Mouse (Mus musculus) gastrocnemius, adult 18-20 months (tissue): ENCODE results near the gene Trhr2. TPM values are rescaled to one million over a fixed set of nuclear protein-coding genes. Genes with fewer than 3 reads are reported as not detected.
"Not testable (repeated sequence)": the region's sequence is repeated elsewhere in the genome, so short reads cannot be mapped to it uniquely, and the experiment has no call there.

Experiments
- DNase-seq: peaks from one replicate; pipeline ENCODE4 v3.0.0; 2021; ENCODE audit warnings: low spot score
- total RNA-seq, 2 experiments: library from RNA; stranded (reverse); gene quantifications; 2 replicates each; pipeline ENCODE4 v1.2.3; 2021

The Trhr2 gene
- total RNA-seq, 2 experiments from 2014 or later, result not detected

GRCm38 (mm10) chr8:122332753-122333506 lies 27.6 kb downstream of the Trhr2 start:
- DNase-seq, result peak; percentile 86

- no peak for DNase-seq
Measured at GRCm38 (mm10) chr8:122331134-122331523, 29.4 kb downstream of the Trhr2 start.

- no peak for DNase-seq
Measured at GRCm38 (mm10) chr8:122330446-122331133, 30.0 kb downstream of the Trhr2 start.

DNA sequence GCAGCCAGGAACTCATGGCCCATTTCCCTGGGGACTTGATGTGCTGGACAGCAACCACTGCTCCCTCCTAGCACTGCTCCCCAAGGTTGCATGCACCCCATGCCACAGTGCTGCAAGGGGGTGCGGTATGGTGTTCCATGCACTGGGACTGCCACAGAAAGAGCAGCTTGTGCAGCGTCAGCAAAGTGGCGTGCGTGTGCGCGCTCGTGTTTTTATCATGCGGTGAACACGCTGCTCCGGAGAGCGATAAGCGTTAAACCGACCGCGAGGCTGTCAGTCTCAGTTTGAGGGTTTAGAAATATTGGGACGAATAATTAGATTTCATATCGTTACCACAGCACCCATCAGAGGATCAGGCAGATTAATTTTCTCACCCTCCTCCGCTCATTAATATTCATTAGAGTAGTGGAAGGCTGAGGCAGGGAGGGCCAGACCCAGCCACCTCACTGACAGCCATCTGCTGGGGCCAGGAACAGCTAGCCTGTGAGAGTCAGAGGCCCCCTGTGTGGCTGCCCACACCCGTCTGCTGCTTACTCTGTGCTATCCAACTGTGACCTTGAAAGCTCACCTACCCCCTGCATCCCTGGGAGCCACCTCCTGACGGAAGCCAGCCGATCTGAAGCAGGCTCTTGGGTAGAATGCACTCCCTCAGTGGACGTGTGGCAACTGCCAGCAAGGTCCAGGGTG lies 30.9 kb downstream of the Trhr2 start:
- no peak for DNase-seq

DNA sequence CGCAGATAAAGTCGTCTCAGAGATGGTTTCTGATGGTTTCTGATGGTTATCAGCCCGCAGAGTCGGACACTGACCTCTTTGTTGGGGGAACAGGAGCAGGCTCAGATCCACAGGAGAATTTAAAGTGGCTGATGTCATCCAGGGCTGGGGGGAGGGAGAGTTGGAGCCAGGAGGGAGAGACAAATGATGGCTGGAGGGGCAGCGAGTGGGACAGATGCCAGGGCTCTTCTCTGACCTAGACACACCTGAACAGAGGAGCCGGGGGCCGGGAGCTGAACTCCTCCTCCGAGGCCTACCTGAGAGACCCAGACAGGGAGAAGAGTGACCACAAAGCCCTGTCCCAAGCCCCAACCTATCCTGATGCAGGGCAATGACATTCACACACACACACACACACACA lies 31.5 kb downstream of the Trhr2 start:
- no peak for DNase-seq

DNA sequence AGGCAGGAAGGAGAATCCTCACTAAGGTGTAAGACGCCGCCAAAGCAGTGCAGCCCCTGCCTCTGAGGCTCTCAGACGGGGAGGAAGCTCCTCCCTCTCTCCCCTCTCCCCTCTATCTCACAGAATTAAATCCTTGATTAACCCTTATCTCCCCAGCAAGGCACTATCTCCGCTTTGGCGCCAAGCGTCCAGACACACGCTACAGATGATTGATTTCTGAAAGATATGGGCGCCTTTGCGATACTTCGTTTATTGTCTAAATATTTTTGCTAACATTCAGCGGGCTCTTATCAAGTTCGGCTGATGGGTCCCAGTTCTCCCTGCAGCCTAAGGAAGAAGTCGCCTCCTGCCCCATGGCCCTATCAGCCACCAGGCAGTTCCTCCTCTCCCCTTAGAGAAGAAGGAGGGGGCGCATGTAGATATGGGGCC lies 34.4 kb downstream of the Trhr2 start:
- no peak for DNase-seq

- no peak for DNase-seq
Measured at GRCm38 (mm10) chr8:122325196-122325595, 35.4 kb downstream of the Trhr2 start.

DNA sequence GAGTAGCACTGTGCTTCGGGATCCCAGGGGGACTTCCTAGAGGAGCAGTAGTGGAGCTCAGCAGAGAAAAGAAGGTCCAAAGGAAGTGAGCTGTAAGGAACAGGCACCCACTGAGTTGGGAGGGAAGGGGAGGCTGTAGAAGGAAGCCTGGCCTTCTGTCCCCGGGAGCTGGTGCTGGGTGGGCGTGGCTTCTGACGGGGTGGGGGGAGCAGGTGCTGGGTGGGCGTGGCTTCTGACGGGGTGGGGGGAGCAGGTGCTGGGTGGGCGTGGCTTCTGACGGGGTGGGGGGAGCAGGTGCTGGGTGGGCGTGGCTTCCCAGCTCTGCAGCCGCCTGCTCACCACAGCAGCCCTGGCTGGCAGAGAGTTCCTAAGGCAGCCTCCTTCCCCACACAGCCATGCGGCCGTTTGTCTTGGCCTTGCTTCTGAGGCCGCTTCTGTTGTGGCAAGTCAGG lies 36.6 kb downstream of the Trhr2 start:
- not testable (repeated sequence) for DNase-seq

DNA sequence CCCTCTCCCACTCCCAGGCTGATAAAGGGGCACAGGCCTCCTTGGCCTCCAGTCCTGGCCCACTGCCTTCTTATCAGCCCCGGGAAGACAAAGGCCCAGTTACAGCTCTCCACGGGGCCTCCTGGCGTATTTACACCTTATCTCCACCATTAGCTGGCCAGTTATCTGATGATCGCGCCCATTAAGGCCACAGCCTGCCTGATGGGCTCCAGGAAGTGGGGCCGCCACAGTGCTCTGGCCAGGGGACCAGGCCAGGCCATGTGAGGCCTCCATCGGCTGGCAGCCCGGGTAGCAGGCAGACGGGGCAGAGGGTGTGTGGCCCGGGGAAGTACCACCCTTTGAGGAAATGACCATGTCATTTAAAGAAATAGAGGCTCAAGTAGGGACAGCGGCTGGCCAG lies 37.8 kb downstream of the Trhr2 start:
- DNase-seq, result no peak

GRCm38 (mm10) chr8:122322126-122322525 lies 38.4 kb downstream of the Trhr2 start:
- DNase-seq, result no peak

GRCm38 (mm10) chr8:122321455-122321921 lies 39.1 kb downstream of the Trhr2 start:
- no peak for DNase-seq

GRCm38 (mm10) chr8:122320541-122320940 lies 40.0 kb downstream of the Trhr2 start:
- DNase-seq, result no peak

DNA sequence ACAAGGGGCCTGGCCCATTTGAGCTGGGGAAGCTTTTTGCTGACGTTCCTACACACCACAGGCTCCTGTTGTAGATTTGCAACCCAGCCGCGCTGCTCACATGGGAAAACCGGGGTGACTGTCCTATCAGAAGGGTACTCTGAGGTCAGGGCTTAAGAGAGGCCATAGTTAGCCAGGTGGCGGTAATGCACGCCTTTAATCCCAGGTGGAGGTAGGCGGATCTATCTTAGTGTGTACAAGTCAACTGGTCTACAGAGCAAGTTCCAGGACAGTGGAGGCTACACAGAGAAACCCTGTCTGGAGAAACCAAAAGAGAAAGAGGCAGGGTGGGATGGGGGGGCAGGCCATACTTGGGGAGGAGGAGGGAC lies 40.9 kb downstream of the Trhr2 start:
- DNase-seq, result no peak

DNA sequence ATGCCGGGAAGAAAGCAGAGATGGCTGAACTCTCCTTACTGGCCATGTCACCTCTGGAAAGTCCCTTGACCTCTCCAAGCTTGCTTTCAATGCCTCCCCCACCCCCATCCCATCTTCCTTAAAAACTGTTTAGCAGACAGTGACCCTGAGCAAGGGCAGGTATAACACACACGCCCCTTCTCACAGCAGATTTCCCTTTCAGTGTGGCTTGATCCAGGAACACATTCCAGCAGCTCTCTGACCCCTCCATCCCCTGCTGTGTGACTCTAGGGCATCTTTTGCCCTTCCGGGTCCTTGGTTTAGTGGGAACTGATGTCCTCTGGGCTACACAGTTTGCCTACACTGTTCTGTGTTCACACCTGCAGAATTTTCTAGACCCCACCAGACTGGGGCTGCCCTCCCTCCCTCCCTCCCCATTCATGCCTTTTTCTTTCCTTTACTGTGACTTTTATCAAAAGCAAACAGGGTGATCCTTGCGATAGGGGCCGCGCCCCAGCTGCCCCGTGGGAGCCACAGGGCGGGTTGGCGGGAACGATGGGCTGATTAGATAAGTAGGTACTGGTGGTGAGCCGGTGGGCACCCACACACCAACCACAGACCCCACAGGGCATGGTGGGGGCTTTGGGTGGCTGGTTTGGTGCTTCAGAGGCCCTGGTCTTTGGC lies 41.4 kb downstream of the Trhr2 start:
- DNase-seq, result no peak

DNA sequence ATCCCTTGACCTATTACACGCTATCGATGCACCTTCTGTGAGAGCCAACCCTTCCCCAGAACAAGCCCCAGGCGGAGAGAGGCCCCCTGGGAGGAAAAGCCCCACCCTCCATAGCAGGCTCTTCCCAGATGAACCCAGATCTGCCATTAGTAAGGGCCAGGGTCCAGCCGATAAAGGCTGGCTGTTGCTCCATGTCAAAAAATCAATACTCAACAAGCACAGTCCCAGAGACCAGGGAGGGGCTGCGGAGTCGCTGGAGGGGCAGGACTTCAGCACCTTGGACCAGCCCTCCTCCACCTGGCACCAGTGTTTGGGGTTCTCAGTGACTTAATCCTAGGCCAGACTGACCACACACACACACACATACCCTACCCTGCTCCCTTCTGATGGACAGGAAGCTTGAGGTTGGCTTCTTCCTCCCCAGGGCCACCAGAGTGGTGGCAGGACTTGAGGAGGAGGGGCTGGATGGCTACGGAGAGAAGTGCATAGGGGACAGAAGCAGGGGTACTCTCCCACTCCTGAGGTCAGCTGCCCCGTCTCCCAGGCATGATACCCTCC lies 42.5 kb downstream of the Trhr2 start:
- no peak for DNase-seq

DNA sequence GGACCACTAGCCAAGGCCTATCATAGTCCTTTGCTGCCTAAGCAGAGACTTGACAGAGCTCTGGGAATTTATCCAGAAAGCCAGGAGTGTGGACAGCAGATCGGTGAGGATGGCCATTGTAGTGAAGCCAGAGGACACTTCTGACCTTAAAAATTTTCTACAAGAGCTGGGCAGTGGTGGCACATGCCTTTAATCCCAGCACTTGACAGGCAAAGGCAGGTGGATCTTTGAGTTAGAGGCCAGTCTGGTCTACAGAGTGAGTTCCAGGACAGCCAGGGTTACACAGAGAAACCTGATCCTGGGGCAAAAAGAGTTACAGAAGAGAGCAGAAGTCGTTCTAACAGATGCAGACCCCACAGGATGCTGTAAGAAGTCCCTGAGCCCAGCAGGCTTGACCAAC lies 44.1 kb downstream of the Trhr2 start:
- no peak for DNase-seq

GRCm38 (mm10) chr8:122314899-122315496 lies 45.5 kb downstream of the Trhr2 start:
- DNase-seq, result no peak

GRCm38 (mm10) chr8:122313310-122313709 lies 47.2 kb downstream of the Trhr2 start:
- no peak for DNase-seq

DNA sequence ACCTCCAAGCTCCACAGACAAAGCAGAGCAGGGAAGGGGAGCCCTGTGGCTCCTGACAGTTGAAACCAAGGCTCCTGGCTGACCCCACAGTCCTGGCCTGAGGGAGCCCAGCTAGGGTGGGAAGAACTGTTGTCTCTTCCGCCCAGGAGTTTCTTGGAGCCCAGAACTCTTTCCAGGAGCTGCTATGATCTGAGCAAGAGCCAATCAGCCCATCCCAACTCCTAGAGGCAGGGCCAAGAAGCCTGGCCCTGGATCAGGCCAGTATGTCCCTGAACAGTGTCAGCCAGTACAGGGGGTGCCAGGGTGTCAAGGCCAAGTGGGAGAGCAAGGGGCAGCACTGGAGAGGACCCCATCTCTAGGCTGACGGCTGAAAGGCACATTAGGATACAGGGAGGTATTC lies 48.0 kb downstream of the Trhr2 start:
- DNase-seq, result peak; percentile 17

- DNase-seq, result no peak
Measured at GRCm38 (mm10) chr8:122311115-122311514, 49.4 kb downstream of the Trhr2 start.

DNA sequence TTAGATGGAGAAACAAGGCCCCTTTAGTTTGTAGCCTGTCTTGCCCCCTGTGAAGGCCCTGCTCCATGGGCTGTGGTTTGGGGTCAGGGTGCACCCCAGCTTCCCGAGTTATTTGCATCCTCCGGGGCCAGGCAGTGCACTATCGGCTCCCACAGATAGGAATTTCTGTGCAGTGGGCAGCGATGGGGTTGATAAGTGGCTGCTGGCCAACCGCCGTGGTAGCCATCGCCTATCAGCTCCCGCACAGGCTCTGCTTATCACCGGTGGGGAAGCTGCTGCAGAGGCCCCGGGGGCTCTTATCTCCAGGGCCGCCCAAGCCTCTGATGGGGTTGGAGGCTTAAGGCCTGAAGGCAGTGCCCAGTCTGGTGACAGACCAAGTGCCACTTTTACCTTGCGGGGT lies 51.3 kb downstream of the Trhr2 start:
- no peak for DNase-seq
